Mouse (Mus musculus) megakaryocyte progenitor cell, adult 5-6 weeks (primary cell): Measurements from ENCODE around the gene Eef2k. TPM values are rescaled to one million over a fixed set of nuclear protein-coding genes. Genes with fewer than 3 reads are reported as not detected.

Source experiments
- ATAC-seq: replicated peaks from 2 replicates; pipeline ENCODE4 v1.8.0; 2016; ENCODE audit warnings: mild to moderate bottlenecking, moderate TSS enrichment, inconsistent platforms; ENCODE audit not compliant: poor library complexity
- total RNA-seq, 2 experiments: library from RNA; stranded (forward) in 1 of 2; stranded (reverse) in 1 of 2; fragments of 157-497, 149-512 nt in 1 of 2; fragments of 200-1000 nt in 1 of 2; gene quantifications; 2 replicates each; pipeline versions ENCODE4 v1.2.3 to v1.2.4; 2015 to 2017

Gene Eef2k
- total RNA-seq (2015) (32.5 and 34.4 TPM in 2 replicates), total RNA-seq (2017) (80.5 and 85.0 TPM in 2 replicates)

GRCm38 (mm10) chr7:120842345-120843036 is at the start of gene Eef2k:
Gene Eef2k, plus strand, starts transcription at chr7:120842831.
- peak; percentile 80 for ATAC-seq

GRCm38 (mm10) chr7:120795544-120795943 is 47.1 kb upstream of the Eef2k start:
- ATAC-seq = no peak

- ATAC-seq = peak; percentile 45
Observed at GRCm38 (mm10) chr7:120796369-120796768, 46.3 kb upstream of the Eef2k start.

- no peak for ATAC-seq
Observed at GRCm38 (mm10) chr7:120803268-120803667, 39.4 kb upstream of the Eef2k start.

- ATAC-seq = no peak; the same call in 1 of the 2 replicates
Observed at GRCm38 (mm10) chr7:120809705-120810104, 32.9 kb upstream of the Eef2k start.

GRCm38 (mm10) chr7:120811834-120812415 is 30.7 kb upstream of the Eef2k start, which contains the start of gene Gm5737:
Gene Gm5737, plus strand, starts transcription at chr7:120812365.
- no peak for ATAC-seq

- peak; percentile 46 for ATAC-seq
Observed at GRCm38 (mm10) chr7:120817552-120817951, 25.1 kb upstream of the Eef2k start.

GRCm38 (mm10) chr7:120819386-120819785 is 23.2 kb upstream of the Eef2k start:
- ATAC-seq = no peak

GRCm38 (mm10) chr7:120823248-120823647 is 19.4 kb upstream of the Eef2k start:
- peak; percentile 89 for ATAC-seq

GRCm38 (mm10) chr7:120825097-120825496 is 17.5 kb upstream of the Eef2k start:
- ATAC-seq = no peak

GRCm38 (mm10) chr7:120826408-120826807 is 16.2 kb upstream of the Eef2k start:
- peak; percentile 56 for ATAC-seq

GRCm38 (mm10) chr7:120830431-120831381 is 11.9 kb upstream of the Eef2k start:
- ATAC-seq = peak; percentile 12

GRCm38 (mm10) chr7:120834426-120834825 is 8.2 kb upstream of the Eef2k start:
- ATAC-seq = peak; percentile 26

GRCm38 (mm10) chr7:120834863-120835372 is 7.7 kb upstream of the Eef2k start:
- peak; percentile 63 for ATAC-seq

- peak; percentile 61 for ATAC-seq
Observed at GRCm38 (mm10) chr7:120835449-120836359, 6.9 kb upstream of the Eef2k start.

GRCm38 (mm10) chr7:120836361-120836760 is 6.3 kb upstream of the Eef2k start:
- ATAC-seq = peak; percentile 10

GRCm38 (mm10) chr7:120838436-120839160 is 4.0 kb upstream of the Eef2k start:
- ATAC-seq = no peak

GRCm38 (mm10) chr7:120839786-120840185 is 2.8 kb upstream of the Eef2k start:
- ATAC-seq = no peak

GRCm38 (mm10) chr7:120843037-120843621 is 498 bp downstream of the Eef2k start:
- peak; percentile 68 for ATAC-seq
